Mouse (Mus musculus) stomach, embryonic 15.5 days (tissue): ENCODE data around the gene Ppp1r16b. TPM values are rescaled to one million over a fixed set of nuclear protein-coding genes. Genes with fewer than 3 reads are reported as not detected.

Experiments
- ATAC-seq: fragments of 200-750 bp; cut with Nextera tagmentation; 2 replicates; pipeline ENCODE4 v1.8.0; 2017; ENCODE audit warnings: low read depth, moderate number of reproducible peaks, moderate TSS enrichment; ENCODE audit not compliant: insufficient read depth, low FRiP score
- H3K27ac ChIP-seq: fragments of 300-500 bp; sonication (generic); 2 replicates; pipeline ENCODE4 v1.5.1; 2015; ENCODE audit warnings: mild to moderate bottlenecking, inconsistent platforms
- H3K27me3 ChIP-seq: fragments of 300-500 bp; sonication (generic); replicated peaks from 2 replicates; pipeline ENCODE4 v1.6.1; 2015; ENCODE audit warnings: inconsistent platforms
- H3K36me3 ChIP-seq: fragments of 300-500 bp; sonication (generic); 2 replicates; pipeline ENCODE4 v1.6.1; 2015; ENCODE audit warnings: inconsistent platforms
- H3K4me1 ChIP-seq: fragments of 300-500 bp; sonication (generic); 2 replicates; pipeline ENCODE4 v1.6.1; 2015; ENCODE audit warnings: inconsistent platforms
- H3K4me2 ChIP-seq: fragments of 300-500 bp; sonication (generic); 2 replicates; pipeline ENCODE4 v1.6.1; 2015; ENCODE audit warnings: mild to moderate bottlenecking, inconsistent platforms
- H3K4me3 ChIP-seq: fragments of 300-500 bp; sonication (generic); replicated peaks from 2 replicates; pipeline ENCODE4 v1.5.1; 2015; ENCODE audit warnings: inconsistent platforms
- H3K9ac ChIP-seq: fragments of 300-500 bp; sonication (generic); 2 replicates; pipeline ENCODE4 v1.6.1; 2015; ENCODE audit warnings: inconsistent platforms
- H3K9me3 ChIP-seq: fragments of 300-500 bp; sonication (generic); 2 replicates; pipeline ENCODE4 v1.6.1; 2016; ENCODE audit warnings: inconsistent platforms
- WGBS: fragments of 180-500 bp; shearing (Covaris S2); methylation state at CpG from one replicate; pipeline ENCODE4 v1.1.7; 2015; 5-methylcytosine and 5-hydroxymethylcytosine counted together
- polyA plus RNA-seq: library from polyadenylated mRNA; unstranded; fragments of >200 nt; fragmentation: Nextera tagmentation; extraction: Ambion mirVana; gene quantifications from 2 replicates; pipeline ENCODE4 v1.2.1, GENCODE M21; 2015

Ppp1r16b gene
- polyA plus RNA-seq, 1 experiment from 2014 or later = 4.2 TPM

GRCm38 (mm10) chr2:158778349-158778748 lies 113.2 kb downstream of the Ppp1r16b start:
- peaks cover 25% of the 10 kb centered on the region for H3K4me1 ChIP-seq
- no peak overlapping the region for H3K4me2 ChIP-seq
- H3K9ac ChIP-seq = no peak overlapping the region
- H3K27me3 ChIP-seq = no peaks in the 10 kb centered on the region
- 61% methylated on average over 7 of the region's 7 CpGs for WGBS
- H3K4me3 ChIP-seq = no peak overlapping the region
- no peak overlapping the region; the same call in 1 of the 2 replicates for H3K27ac ChIP-seq
- H3K36me3 ChIP-seq = peaks cover 22% of the 10 kb centered on the region
- H3K9me3 ChIP-seq = no peaks in the 10 kb centered on the region
- ATAC-seq = no peak

GRCm38 (mm10) chr2:158781126-158781525 lies 115.9 kb downstream of the Ppp1r16b start:
- 92% methylated on average over 7 of the region's 7 CpGs for WGBS
- ATAC-seq = no peak
- Histone ChIP-seq H3K9ac (no peak overlapping the region), H3K27me3 (no peaks in the 10 kb centered on the region), H3K4me2 (no peak overlapping the region), H3K4me3 (no peak overlapping the region), H3K27ac (no peak overlapping the region), H3K9me3 (no peaks in the 10 kb centered on the region), H3K36me3 (peaks cover 44% of the 10 kb centered on the region), H3K4me1 (peaks cover 16% of the 10 kb centered on the region)

- no peak overlapping the region for H3K4me2 ChIP-seq
- H3K36me3 ChIP-seq = peaks cover 36% of the 10 kb centered on the region
- H3K9me3 ChIP-seq = no peaks in the 10 kb centered on the region
- H3K9ac ChIP-seq = no peak overlapping the region
- H3K27me3 ChIP-seq = no peaks in the 10 kb centered on the region
- WGBS = 77% methylated on average over 14 of the region's 14 CpGs
- no peak overlapping the region for H3K4me3 ChIP-seq
- no peak for ATAC-seq
- no peak overlapping the region for H3K27ac ChIP-seq
- no peaks in the 10 kb centered on the region for H3K4me1 ChIP-seq
Observed at GRCm38 (mm10) chr2:158786927-158787795, 122.0 kb downstream of the Ppp1r16b start.

GRCm38 (mm10) chr2:158794494-158795004 lies 129.4 kb downstream of the Ppp1r16b start, which contains the start of gene Dhx35:
Dhx35 (plus strand) TSS chr2:158794807.
- ATAC-seq = peak; percentile 98
- WGBS = under 1% methylated on average over 32 of the region's 33 CpGs
- H3K9me3 ChIP-seq = no peaks in the 10 kb centered on the region
- peak within 1 kb of the TSS; percentile 76 for H3K4me2 ChIP-seq
- peaks cover 11% of the 10 kb centered on the region for H3K4me1 ChIP-seq
- no peaks in the 10 kb centered on the region for H3K27me3 ChIP-seq
- peak within 1 kb of the TSS; percentile 59 for H3K9ac ChIP-seq
- H3K36me3 ChIP-seq = no peaks in the 10 kb centered on the region
- H3K27ac ChIP-seq = peak within 1 kb of the TSS; percentile 83
- peak within 1 kb of the TSS; percentile 90 for H3K4me3 ChIP-seq

- no peaks in the 10 kb centered on the region for H3K9me3 ChIP-seq
- H3K4me3 ChIP-seq = peak overlapping the region; percentile 90
- H3K4me2 ChIP-seq = peak overlapping the region; percentile 70
- peak overlapping the region; percentile 59 for H3K9ac ChIP-seq
- peaks cover 11% of the 10 kb centered on the region for H3K4me1 ChIP-seq
- peak overlapping the region; percentile 82 for H3K27ac ChIP-seq
- no peaks in the 10 kb centered on the region for H3K36me3 ChIP-seq
- 0 out of 2 replicates have a peak, but pooled peaks have one; percentile 4 for ATAC-seq
- WGBS = 11% methylated on average over 15 of the region's 15 CpGs
- no peaks in the 10 kb centered on the region for H3K27me3 ChIP-seq
Observed at GRCm38 (mm10) chr2:158795043-158795442, 129.8 kb downstream of the Ppp1r16b start.

GRCm38 (mm10) chr2:158795875-158796274 lies 130.7 kb downstream of the Ppp1r16b start:
- H3K4me2 ChIP-seq = no peak overlapping the region
- WGBS = 85% methylated on average over 2 of the region's 2 CpGs
- H3K4me3 ChIP-seq = no peak overlapping the region
- no peaks in the 10 kb centered on the region for H3K27me3 ChIP-seq
- H3K36me3 ChIP-seq = no peaks in the 10 kb centered on the region
- H3K9me3 ChIP-seq = no peaks in the 10 kb centered on the region
- ATAC-seq = no peak
- H3K9ac ChIP-seq = no peak overlapping the region
- peaks cover 11% of the 10 kb centered on the region for H3K4me1 ChIP-seq
- H3K27ac ChIP-seq = no peak overlapping the region

GRCm38 (mm10) chr2:158799328-158799727 lies 134.1 kb downstream of the Ppp1r16b start:
- Histone ChIP-seq H3K4me2 (no peak overlapping the region), H3K36me3 (peaks cover 10% of the 10 kb centered on the region), H3K9ac (no peak overlapping the region), H3K4me3 (no peak overlapping the region), H3K27me3 (no peaks in the 10 kb centered on the region), H3K27ac (no peak overlapping the region), H3K4me1 (peaks cover 4% of the 10 kb centered on the region; the same call in 1 of the 2 replicates), H3K9me3 (no peaks in the 10 kb centered on the region)
- WGBS = 50% methylated on average over 4 of the region's 4 CpGs
- no peak for ATAC-seq

- H3K9me3 ChIP-seq = no peaks in the 10 kb centered on the region
- no peak overlapping the region for H3K4me3 ChIP-seq
- 90% methylated on average over 8 of the region's 8 CpGs for WGBS
- no peaks in the 10 kb centered on the region for H3K27me3 ChIP-seq
- H3K4me2 ChIP-seq = no peak overlapping the region
- H3K27ac ChIP-seq = no peak overlapping the region
- no peak overlapping the region for H3K9ac ChIP-seq
- no peaks in the 10 kb centered on the region for H3K4me1 ChIP-seq
- ATAC-seq = no peak
- peaks cover 10% of the 10 kb centered on the region for H3K36me3 ChIP-seq
Observed at GRCm38 (mm10) chr2:158800788-158801187, 135.6 kb downstream of the Ppp1r16b start.

GRCm38 (mm10) chr2:158803575-158803974 lies 138.4 kb downstream of the Ppp1r16b start:
- no peak overlapping the region for H3K9ac ChIP-seq
- H3K4me3 ChIP-seq = no peak overlapping the region
- no peaks in the 10 kb centered on the region for H3K4me1 ChIP-seq
- 78% methylated on average over 8 of the region's 8 CpGs for WGBS
- 0 out of 2 replicates have a peak, but pooled peaks have one; percentile 58 for ATAC-seq
- no peaks in the 10 kb centered on the region for H3K9me3 ChIP-seq
- no peaks in the 10 kb centered on the region for H3K27me3 ChIP-seq
- H3K4me2 ChIP-seq = no peak overlapping the region
- H3K27ac ChIP-seq = no peak overlapping the region
- H3K36me3 ChIP-seq = peaks cover 10% of the 10 kb centered on the region

- no peak overlapping the region for H3K9ac ChIP-seq
- no peaks in the 10 kb centered on the region for H3K27me3 ChIP-seq
- H3K36me3 ChIP-seq = peaks cover 6% of the 10 kb centered on the region; the same call in 1 of the 2 replicates
- H3K4me2 ChIP-seq = no peak overlapping the region
- no peak overlapping the region for H3K27ac ChIP-seq
- no peaks in the 10 kb centered on the region for H3K9me3 ChIP-seq
- H3K4me3 ChIP-seq = no peak overlapping the region
- no peaks in the 10 kb centered on the region for H3K4me1 ChIP-seq
- no peak for ATAC-seq
Observed at GRCm38 (mm10) chr2:158815686-158816085, 150.5 kb downstream of the Ppp1r16b start.
